Mouse (Mus musculus): Measurements from ENCODE around the gene Lsg1. TPM values are rescaled to one million over a fixed set of nuclear protein-coding genes. Genes with fewer than 3 reads are reported as not detected.

The Lsg1 gene
- polyA plus RNA-seq, 1 experiment from 2014 or later = 80.7 TPM

DNA sequence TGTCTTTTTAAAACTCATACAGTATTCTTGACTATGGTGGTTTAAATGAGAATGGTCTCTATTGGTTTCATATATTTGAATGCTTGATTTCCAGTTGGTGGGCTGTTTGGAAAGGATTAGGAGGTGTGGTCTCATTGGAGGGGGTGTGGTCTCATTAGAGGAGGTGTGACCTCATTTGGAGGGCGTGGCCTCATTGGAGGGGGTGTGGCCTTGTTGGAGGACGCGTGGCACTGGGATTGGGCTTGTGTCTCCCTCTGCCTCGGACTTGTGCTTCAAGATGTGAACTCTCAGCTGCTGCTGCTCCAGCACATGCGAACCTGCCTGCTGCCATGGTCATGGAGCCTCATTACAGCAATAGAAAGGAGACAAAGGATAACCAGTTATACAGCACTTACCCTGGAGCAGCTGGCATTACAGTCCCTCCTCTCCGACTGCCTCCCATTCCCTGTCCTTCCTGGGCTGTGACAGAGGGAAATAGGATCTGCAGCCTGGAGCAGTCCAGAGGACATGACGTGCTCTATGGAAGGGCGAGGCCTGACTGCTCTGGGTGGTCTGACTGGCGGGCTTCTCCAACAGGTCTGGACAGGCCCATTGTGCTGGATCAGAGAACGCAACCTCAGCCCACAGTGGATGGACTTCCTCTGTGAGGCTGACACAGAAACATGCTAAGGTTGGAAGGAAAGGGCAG lies 65.0 kb downstream of the Lsg1 start:
- no peak overlapping the region for H3K9ac ChIP-seq (ENCODE audit: low read length)
- no peak overlapping the region for H3K4me3 ChIP-seq (ENCODE audit: low read depth, low read length)
- DNase-seq (ENCODE audit: low spot score) (no peak), ATAC-seq (replicated peaks; ENCODE audit: low FRiP score) (no peak)
- no peak overlapping the region for H3K27ac ChIP-seq (ENCODE audit: low read depth, low read length)
- H3K4me1 ChIP-seq (replicated peaks; ENCODE audit: control insufficient read depth, insufficient read depth, low read length) = no peaks in the 10 kb centered on the region
- WGBS = 68% methylated on average over 10 of the region's 10 CpGs
- H3K9me3 ChIP-seq (ENCODE audit: control insufficient read depth, low read length) = no peaks in the 10 kb centered on the region
- no peaks in the 10 kb centered on the region for H3K36me3 ChIP-seq (ENCODE audit: control insufficient read depth, insufficient read depth, low read length)
- no peaks in the 10 kb centered on the region for H3K27me3 ChIP-seq (ENCODE audit: control insufficient read depth, insufficient read depth, low read length)
- no peak overlapping the region for H3K4me2 ChIP-seq (ENCODE audit: low read depth, low read length, severe bottlenecking)

- no peak overlapping the region for H3K4me2 ChIP-seq (ENCODE audit: low read depth, low read length, severe bottlenecking)
- H3K9ac ChIP-seq (ENCODE audit: low read length) = no peak overlapping the region
- no peak overlapping the region for H3K4me3 ChIP-seq (ENCODE audit: low read depth, low read length)
- DNase-seq (ENCODE audit: low spot score) (no peak), ATAC-seq (replicated peaks; ENCODE audit: low FRiP score) (no peak)
- H3K27ac ChIP-seq (ENCODE audit: low read depth, low read length) = no peak overlapping the region
- no peaks in the 10 kb centered on the region for H3K9me3 ChIP-seq (ENCODE audit: control insufficient read depth, low read length)
- 59% methylated on average over 3 of the region's 3 CpGs for WGBS
- no peaks in the 10 kb centered on the region for H3K36me3 ChIP-seq (ENCODE audit: control insufficient read depth, insufficient read depth, low read length)
- H3K27me3 ChIP-seq (ENCODE audit: control insufficient read depth, insufficient read depth, low read length) = no peaks in the 10 kb centered on the region
- H3K4me1 ChIP-seq (replicated peaks; ENCODE audit: control insufficient read depth, insufficient read depth, low read length) = no peaks in the 10 kb centered on the region
Measured at GRCm38 (mm10) chr16:30521147-30521546, 66.2 kb downstream of the Lsg1 start.

DNA sequence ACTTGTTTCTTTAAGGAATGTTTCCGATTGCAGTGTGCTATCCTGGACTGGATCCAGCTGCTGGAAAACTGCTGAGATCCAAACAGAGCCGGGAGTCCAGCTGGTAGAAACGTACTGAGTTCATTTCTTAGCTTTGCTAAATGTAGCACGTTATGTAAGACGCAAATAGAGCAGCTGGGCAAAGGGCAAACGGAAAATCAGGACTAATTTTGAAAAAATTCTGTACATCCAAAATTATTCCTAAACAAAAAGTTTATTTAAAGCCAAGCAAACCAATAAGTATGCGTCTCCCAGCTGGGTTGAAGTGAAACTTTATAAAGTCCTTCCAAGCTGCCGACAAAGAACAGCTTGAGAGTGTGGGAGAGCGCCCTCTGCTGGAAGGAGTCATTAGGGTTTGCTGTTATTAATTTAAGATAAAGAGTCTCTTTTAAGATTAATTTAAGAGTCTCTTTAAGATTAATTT lies 67.0 kb downstream of the Lsg1 start:
- Histone ChIP-seq H3K9me3 (ENCODE audit: control insufficient read depth, low read length) (no peaks in the 10 kb centered on the region), H3K36me3 (ENCODE audit: control insufficient read depth, insufficient read depth, low read length) (no peaks in the 10 kb centered on the region), H3K4me2 (ENCODE audit: low read depth, low read length, severe bottlenecking) (no peak overlapping the region), H3K9ac (ENCODE audit: low read length) (no peak overlapping the region; the same call in 1 of the 2 replicates), H3K4me3 (ENCODE audit: low read depth, low read length) (no peak overlapping the region), H3K4me1 (replicated peaks; ENCODE audit: control insufficient read depth, insufficient read depth, low read length) (no peaks in the 10 kb centered on the region), H3K27me3 (ENCODE audit: control insufficient read depth, insufficient read depth, low read length) (no peaks in the 10 kb centered on the region), H3K27ac (ENCODE audit: low read depth, low read length) (no peak overlapping the region)
- ATAC-seq (replicated peaks; ENCODE audit: low FRiP score) = no peak
- peak; percentile 83 for DNase-seq (ENCODE audit: low spot score)
- 39% methylated on average over 9 of the region's 9 CpGs for WGBS

- no peaks in the 10 kb centered on the region for H3K36me3 ChIP-seq (ENCODE audit: control insufficient read depth, insufficient read depth, low read length)
Measured at GRCm38 (mm10) chr16:30518635-30519034, 68.8 kb downstream of the Lsg1 start.

DNA sequence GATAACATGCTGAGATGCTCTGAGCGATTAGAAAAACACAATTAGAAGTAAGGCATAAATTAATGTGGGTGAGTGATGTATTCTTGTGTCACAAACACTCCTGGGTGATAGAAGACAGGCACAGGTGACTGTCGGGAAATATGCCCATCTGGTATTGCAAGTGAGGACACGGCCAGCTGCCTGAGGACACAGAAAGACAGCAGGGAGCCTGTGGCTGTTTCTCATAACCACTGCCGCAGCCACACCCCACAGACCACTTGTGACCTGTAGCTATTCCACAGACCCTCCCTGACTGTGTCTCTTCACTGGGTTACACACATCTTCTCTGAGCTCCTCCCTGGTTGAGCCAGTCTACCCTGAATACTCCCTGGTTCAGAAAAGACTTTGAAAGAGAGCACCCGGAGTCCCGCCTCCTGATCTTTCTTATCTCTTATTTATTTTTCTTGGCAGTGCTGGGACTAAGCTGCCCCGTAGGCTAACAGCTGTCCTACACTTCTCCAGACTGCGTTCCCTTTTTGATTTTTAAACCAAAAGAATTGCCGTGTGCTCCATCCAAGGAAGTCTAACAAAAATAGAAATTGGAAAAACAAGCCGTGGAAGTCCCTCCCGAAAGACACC lies 69.6 kb downstream of the Lsg1 start:
- Histone ChIP-seq H3K9me3 (ENCODE audit: control insufficient read depth, low read length) (no peaks in the 10 kb centered on the region), H3K27ac (ENCODE audit: low read depth, low read length) (no peak overlapping the region), H3K4me1 (replicated peaks; ENCODE audit: control insufficient read depth, insufficient read depth, low read length) (no peaks in the 10 kb centered on the region), H3K36me3 (ENCODE audit: control insufficient read depth, insufficient read depth, low read length) (no peaks in the 10 kb centered on the region), H3K9ac (ENCODE audit: low read length) (no peak overlapping the region), H3K4me3 (ENCODE audit: low read depth, low read length) (no peak overlapping the region), H3K4me2 (ENCODE audit: low read depth, low read length, severe bottlenecking) (no peak overlapping the region), H3K27me3 (ENCODE audit: control insufficient read depth, insufficient read depth, low read length) (no peaks in the 10 kb centered on the region)
- WGBS = 81% methylated on average over 11 of the region's 11 CpGs
- ATAC-seq (replicated peaks; ENCODE audit: low FRiP score) (no peak), DNase-seq (ENCODE audit: low spot score) (peak; percentile 48)

More at GRCm38 (mm10) chr16:30518635-30519034, 68.8 kb downstream of the Lsg1 start:
- Histone ChIP-seq H3K27ac (ENCODE audit: low read depth, low read length) (no peak overlapping the region), H3K9me3 (ENCODE audit: control insufficient read depth, low read length) (no peaks in the 10 kb centered on the region), H3K9ac (ENCODE audit: low read length) (no peak overlapping the region), H3K4me3 (ENCODE audit: low read depth, low read length) (no peak overlapping the region), H3K4me2 (ENCODE audit: low read depth, low read length, severe bottlenecking) (no peak overlapping the region), H3K27me3 (ENCODE audit: control insufficient read depth, insufficient read depth, low read length) (no peaks in the 10 kb centered on the region), H3K4me1 (replicated peaks; ENCODE audit: control insufficient read depth, insufficient read depth, low read length) (no peaks in the 10 kb centered on the region)
- DNase-seq (ENCODE audit: low spot score) = no peak
- WGBS = 88% methylated on average over 9 of the region's 9 CpGs
- no peak for ATAC-seq (replicated peaks; ENCODE audit: low FRiP score)

GRCm38 (mm10) chr16:30516993-30517392 lies 70.4 kb downstream of the Lsg1 start:
- Histone ChIP-seq H3K4me3 (ENCODE audit: low read depth, low read length) (no peak overlapping the region), H3K4me2 (ENCODE audit: low read depth, low read length, severe bottlenecking) (no peak overlapping the region), H3K36me3 (ENCODE audit: control insufficient read depth, insufficient read depth, low read length) (no peaks in the 10 kb centered on the region), H3K27me3 (ENCODE audit: control insufficient read depth, insufficient read depth, low read length) (no peaks in the 10 kb centered on the region), H3K9me3 (ENCODE audit: control insufficient read depth, low read length) (no peaks in the 10 kb centered on the region), H3K9ac (ENCODE audit: low read length) (no peak overlapping the region), H3K27ac (ENCODE audit: low read depth, low read length) (no peak overlapping the region), H3K4me1 (replicated peaks; ENCODE audit: control insufficient read depth, insufficient read depth, low read length) (no peaks in the 10 kb centered on the region)
- ATAC-seq (replicated peaks; ENCODE audit: low FRiP score) (no peak), DNase-seq (ENCODE audit: low spot score) (no peak)
- WGBS = 96% methylated on average over 9 of the region's 9 CpGs

GRCm38 (mm10) chr16:30515418-30515817 lies 72.0 kb downstream of the Lsg1 start:
- Histone ChIP-seq H3K9me3 (ENCODE audit: control insufficient read depth, low read length) (no peaks in the 10 kb centered on the region), H3K4me2 (ENCODE audit: low read depth, low read length, severe bottlenecking) (no peak overlapping the region), H3K9ac (ENCODE audit: low read length) (no peak overlapping the region), H3K27me3 (ENCODE audit: control insufficient read depth, insufficient read depth, low read length) (no peaks in the 10 kb centered on the region), H3K4me1 (replicated peaks; ENCODE audit: control insufficient read depth, insufficient read depth, low read length) (peaks cover 2% of the 10 kb centered on the region; the same call in 1 of the 2 replicates), H3K36me3 (ENCODE audit: control insufficient read depth, insufficient read depth, low read length) (no peaks in the 10 kb centered on the region), H3K4me3 (ENCODE audit: low read depth, low read length) (no peak overlapping the region), H3K27ac (ENCODE audit: low read depth, low read length) (no peak overlapping the region)
- WGBS = 70% methylated on average over 12 of the region's 12 CpGs
- peak; percentile 57 for DNase-seq (ENCODE audit: low spot score)
- no peak for ATAC-seq (replicated peaks; ENCODE audit: low FRiP score)

DNA sequence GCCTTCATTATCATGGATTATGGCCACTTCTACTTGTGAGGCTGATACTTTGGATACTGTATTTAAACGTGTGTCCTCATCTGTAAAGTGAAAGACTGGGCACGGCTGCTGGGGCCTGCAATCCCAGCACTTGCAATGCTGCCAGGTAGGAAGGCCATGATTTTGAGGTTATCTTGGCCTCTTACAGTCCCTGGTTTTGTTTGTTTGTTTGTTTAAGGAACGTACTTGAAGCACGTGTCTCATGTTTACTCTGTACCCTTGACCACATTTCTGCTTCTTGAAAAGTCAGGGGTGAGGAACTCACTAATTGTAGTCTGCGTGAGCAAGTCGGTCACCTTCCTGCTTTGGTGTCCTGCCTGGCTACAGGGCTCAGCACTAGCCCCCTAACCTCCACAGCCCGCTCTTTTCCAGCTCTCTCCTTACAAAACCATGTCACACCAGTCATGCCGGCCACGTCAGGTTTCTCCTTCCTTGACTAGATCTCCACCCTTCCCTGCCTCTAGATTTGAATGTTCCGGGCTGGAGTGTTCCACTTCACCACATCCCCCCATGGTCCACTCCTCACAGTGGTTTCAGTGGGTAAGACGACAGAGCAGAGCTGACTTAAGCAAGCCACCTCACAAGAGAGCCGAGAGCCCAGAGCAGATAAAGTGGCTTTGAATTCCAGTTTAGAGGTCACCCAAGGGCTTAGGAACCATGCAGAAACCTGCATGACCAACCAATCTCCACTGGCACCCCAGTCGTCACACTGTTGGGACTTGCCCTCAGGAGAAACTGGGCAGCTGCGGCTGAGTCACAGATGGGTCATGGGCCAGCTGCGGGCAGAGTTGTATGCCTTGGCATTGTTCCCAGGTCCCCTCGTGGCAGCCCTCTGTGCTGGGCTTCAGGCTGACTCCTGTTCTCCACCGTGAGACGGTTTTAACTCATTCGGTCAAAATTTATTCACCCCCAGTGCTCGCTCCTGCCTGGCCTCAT lies 74.1 kb downstream of the Lsg1 start:
- H3K27me3 ChIP-seq (ENCODE audit: control insufficient read depth, insufficient read depth, low read length) = no peaks in the 10 kb centered on the region
- no peak overlapping the region for H3K4me2 ChIP-seq (ENCODE audit: low read depth, low read length, severe bottlenecking)
- H3K27ac ChIP-seq (ENCODE audit: low read depth, low read length) = no peak overlapping the region
- no peak overlapping the region for H3K9ac ChIP-seq (ENCODE audit: low read length)
- WGBS = 86% methylated on average over 20 of the region's 20 CpGs
- H3K4me1 ChIP-seq (replicated peaks; ENCODE audit: control insufficient read depth, insufficient read depth, low read length) = peaks cover 2% of the 10 kb centered on the region; the same call in 1 of the 2 replicates
- H3K36me3 ChIP-seq (ENCODE audit: control insufficient read depth, insufficient read depth, low read length) = no peaks in the 10 kb centered on the region
- H3K4me3 ChIP-seq (ENCODE audit: low read depth, low read length) = no peak overlapping the region
- DNase-seq (ENCODE audit: low spot score) = peak; percentile 45
- no peak for ATAC-seq (replicated peaks; ENCODE audit: low FRiP score)
- H3K9me3 ChIP-seq (ENCODE audit: control insufficient read depth, low read length) = no peaks in the 10 kb centered on the region

Measured in forebrain, embryonic 11.5 days (tissue).